Mouse (Mus musculus): ENCODE measurements at regions not wholly inside any gene's neighbourhood (a gene's known extent, or its start where the extent isn't known, plus 50 kb on each side); places are given as distances from the start of the nearest gene placed in this dataset.

DNA sequence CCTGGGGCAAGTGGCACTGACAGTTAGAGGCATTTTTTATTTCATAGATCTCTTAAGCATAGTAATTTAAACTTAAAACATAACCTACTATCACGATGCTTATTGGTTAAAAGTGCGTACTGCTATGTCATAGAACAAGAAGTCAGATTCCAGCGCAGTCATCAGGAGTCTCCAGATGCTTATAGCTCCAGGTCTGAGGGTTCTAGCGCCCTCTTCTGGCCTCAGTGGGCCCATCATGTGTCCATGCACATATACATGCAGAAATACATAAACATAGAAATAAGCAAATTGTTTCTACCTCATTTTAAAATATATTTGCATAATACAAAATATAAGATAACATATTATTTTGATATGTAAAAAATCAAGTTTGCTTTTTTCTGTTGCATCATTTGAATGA is 1002.8 kb upstream of the Adgrl2 start:
- no peak for DNase-seq (ENCODE audit: low spot score in 2 of 2)

DNA sequence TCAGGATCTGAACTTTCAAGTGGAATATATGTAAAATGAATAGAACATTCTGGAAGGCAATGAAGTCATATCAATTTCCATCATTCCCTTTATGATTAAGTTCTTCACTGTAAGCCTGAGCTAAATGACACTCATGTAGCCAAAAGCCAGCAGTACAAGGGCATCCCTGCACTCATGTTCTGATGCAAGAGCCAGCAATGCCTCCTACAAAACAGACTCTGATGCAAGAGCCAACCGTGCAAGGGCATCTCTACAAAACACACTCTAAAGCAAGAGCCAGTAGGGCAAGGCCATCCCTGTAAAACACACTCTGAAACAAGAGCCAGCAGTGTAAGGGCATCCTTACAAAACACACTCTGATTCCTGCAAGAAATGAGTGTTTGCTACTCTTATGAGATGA is 997.4 kb upstream of the Adgrl2 start:
- DNase-seq (ENCODE audit: low spot score in 2 of 2) = no peak

DNA sequence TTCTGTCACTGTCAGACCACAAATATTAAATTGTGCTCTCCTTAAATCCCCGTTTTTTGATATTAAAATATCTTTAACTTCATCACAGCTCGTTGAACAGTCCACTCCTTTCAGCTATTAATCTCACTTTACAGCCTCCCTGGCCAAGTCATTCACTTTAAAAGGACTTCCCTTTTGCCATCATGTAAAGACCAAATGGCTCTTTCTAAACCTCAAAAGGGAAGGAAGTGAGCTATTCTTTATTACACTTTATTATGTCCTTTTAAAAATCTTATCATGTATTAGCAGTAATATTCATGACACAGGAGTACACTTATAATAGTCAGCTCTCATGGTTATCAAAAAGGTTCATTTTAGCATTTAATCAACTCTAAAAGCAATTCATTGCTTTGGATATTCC is 966.6 kb upstream of the Adgrl2 start:
- no peak for DNase-seq (ENCODE audit: low spot score in 2 of 2)

DNA sequence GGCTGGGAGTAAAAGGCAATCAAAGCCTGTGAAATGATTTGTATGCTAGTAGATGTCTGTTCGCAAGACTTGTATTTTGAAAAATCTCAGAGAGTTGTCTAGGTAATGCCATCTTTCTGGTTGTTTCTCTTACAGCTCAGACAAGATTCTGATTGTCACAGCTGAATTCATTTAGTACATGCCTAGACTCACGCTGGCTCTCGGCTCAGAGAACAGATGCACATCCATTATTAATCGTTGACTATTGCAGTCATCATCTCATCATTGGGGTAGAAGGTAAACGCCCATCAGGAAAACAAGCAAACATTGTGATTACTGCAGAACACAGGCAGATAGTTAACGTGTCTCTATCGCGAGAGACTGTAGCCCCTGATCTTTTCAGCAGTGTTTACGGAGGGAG is 945.8 kb upstream of the Adgrl2 start:
- no peak for DNase-seq (ENCODE audit: low spot score in 2 of 2)

DNA sequence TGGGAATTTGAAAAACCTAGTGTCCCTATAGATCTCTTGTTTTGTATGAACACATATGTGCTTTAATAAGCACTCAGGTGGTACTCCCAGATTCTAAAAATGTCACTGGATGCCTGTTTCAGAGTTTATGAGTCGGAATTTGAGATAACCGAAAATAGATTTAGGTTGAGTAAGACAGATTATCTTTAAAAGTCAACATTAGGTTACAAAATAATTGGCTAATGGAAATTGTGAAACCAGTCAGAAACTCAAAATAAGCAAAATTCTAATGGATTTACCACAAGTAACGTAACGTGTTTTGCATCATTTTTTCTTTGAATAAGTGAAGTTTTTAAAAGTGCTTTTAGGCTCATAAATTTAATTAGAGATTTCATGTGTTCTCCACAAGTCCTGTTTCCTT is 944.5 kb upstream of the Adgrl2 start:
- DNase-seq (ENCODE audit: low spot score in 2 of 2) = no peak

DNA sequence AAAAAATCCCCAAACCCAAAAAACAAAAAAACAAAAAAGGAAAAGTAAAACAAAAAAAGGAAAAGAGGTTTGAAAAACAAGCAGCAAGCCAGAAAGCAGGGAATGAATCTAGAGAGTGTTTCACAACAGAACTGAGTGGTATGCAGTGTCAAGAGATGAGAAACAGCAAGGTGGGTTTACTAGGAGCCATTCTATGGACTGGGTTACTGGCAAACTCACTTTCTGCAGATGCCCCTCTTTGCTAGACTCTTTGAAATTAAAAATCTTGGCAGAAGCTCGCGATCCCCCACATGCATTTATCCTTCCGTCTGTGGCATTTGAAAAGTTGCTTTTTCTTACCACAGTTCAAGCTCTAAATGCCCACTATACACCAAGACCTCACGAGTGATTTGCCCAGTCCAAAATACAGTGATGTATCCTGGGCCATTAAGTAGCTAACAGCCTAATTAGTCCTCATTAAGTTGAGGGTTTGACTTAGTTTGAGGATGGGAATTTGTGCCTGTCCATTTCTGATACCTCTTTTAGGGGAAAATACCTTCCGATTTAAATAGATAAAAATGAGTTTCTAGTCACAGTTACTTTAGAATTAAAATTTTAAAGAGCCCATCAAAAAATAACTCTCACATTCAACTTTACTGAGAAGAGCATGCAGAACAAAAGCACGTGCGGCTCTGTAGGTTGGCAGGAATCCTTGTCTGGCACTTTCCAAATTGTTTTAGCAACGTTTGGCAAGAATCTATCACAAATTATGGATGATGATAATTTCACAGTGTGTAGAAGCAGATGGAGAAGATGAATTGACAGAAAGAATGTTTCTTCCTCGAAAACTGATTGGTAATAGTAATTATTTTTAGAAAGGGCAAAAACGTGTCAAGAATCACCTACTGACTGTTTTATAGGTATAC is 938.4 kb upstream of the Adgrl2 start:
- DNase-seq (ENCODE audit: low spot score in 2 of 2) = peak in 1 of 2 experiments; percentile 2

DNA sequence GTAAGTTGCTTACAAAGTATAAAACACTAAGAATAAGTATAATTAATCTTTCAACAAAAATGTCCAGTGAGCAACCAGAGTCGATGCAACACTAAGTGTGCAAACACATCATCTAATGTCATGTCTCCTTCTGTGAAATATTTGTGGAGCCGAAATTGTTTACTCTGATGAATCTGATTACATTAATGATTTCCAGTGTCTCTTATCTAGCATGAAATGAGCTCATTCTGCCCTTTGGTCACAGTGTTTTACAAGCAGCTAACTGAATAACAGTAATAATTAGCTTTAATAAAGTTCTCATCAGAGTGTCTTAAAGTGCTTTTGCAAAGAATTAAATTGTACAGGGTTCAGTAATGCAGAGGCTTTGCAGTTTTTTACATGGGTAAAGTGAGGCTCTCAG is 929.9 kb upstream of the Adgrl2 start:
- DNase-seq (ENCODE audit: low spot score in 2 of 2) = no peak

DNA sequence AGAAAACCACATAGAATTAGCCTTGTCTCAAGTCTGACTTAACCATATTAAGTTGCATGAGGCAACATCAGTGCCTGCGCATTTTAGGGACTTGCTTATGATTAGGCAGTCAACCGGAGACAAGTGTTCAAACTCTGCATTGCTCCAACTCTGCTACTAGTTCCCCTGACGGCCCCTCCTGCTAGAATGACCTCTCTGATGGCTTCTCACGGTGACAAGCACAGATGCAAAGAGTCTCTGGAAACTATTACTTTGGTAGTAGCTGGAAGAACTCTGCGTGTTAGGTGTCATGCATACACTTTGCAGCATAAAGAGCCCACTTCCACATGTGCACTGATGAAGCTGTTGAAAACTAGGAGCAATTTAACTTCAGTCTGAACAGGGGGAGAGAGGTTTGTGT is 927.8 kb upstream of the Adgrl2 start:
- DNase-seq (ENCODE audit: low spot score in 2 of 2) = no peak

DNA sequence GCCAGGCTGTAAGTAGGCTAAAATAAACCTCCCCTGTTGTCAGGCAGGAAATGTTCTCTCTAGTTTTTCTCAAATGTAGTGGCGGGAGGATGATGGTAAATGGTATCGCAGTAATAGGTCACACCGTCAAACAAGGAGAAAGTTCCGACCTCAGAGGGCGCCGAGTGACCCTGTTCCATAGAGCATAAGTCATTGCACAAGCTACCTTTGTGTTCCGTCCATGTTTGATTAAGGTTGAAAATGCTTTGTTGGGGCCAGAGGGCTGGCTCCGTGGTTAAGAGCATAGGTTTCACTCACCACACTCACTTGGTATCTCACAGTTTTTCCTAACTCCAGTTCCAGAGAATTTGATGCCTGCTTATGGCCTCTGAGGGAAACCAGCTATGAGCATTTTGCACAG is 920.4 kb upstream of the Adgrl2 start:
- DNase-seq (ENCODE audit: low spot score in 2 of 2) = no peak

DNA sequence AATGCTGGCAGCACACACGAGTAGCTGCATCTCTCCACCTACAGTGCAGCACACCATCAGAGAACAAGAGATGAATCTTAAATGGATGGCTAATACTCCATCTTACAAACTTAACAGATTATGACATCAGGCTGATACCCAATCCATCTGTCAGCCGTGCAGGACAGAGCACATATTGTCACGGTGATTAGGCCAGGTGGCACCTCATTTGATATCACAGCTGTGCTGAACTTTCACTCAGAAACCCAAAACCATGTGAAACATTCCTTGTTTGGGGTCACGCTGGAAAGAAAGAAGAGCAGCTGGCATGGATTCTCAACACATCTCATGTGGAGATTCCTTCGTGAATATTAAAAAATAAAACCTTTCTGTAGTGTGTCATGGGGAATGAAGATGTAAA is 911.4 kb upstream of the Adgrl2 start:
- DNase-seq (ENCODE audit: low spot score in 2 of 2) = no peak

DNA sequence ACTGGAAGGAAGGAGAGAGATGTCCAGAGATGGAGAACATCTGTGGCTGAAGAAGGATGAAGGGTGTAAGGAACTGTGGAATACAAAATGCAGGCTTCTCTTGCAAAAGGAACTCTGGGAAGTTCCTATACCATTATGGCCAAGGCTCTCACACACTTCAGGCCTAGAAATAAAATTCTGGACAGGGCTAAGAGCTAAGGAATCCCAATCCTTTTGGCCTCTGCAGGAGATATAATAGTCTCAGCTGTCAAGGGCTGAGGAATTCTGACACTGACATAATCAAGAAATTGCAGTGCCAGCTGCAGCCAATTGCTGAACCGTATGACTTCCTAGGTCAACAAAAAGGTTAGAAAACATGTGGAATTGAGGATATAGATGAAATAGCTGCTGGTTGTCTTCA is 886.2 kb upstream of the Adgrl2 start:
- DNase-seq (ENCODE audit: low spot score in 2 of 2) = no peak

DNA sequence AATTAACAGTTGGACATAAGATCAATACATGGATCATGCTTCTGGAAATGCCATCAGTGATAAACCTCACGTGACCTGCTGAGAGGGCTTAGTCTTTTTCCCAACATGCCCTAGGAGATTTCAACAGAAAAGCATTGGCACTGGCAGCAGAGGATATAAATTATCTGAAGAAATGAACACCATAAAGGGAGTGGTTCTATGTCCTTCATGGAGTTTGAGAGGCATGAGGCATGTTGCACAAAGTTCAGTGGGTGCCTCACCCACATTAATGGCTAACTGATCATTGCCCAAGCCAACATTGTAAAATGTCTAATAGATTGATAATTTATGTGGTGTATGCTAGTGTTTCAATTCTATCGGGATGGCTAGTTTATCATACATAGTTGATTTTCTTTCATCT is 875.6 kb upstream of the Adgrl2 start:
- DNase-seq (ENCODE audit: low spot score in 2 of 2) = no peak

DNA sequence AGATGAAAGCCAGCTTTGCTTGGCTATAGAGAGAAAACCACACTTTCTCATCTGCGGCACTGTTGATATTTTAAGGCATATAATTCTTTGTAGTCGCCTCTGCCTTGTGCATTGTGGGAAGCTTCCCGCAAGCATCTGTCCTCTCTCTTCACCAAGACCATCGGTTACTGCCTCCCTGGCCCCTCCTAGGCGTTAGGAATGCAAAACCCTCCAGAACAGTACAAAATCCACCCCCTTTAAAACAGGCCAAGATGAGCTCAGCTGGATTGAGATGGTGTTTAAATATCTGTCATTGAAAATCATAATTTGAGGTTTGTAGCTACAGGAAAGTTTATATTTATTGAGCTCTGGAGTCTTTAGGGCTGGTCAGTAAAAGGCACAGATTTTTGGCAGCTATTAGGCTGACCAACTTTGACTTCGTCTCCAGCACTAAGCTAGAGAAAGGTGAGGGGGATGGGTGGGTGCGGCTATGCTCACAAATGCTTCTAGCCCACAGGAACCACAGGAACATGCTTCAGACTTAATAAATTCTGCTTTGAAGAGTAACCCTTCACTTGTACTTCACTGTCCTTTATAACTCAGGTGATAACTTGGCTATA is 856.7 kb upstream of the Adgrl2 start:
- DNase-seq (ENCODE audit: low spot score in 2 of 2) = no peak

DNA sequence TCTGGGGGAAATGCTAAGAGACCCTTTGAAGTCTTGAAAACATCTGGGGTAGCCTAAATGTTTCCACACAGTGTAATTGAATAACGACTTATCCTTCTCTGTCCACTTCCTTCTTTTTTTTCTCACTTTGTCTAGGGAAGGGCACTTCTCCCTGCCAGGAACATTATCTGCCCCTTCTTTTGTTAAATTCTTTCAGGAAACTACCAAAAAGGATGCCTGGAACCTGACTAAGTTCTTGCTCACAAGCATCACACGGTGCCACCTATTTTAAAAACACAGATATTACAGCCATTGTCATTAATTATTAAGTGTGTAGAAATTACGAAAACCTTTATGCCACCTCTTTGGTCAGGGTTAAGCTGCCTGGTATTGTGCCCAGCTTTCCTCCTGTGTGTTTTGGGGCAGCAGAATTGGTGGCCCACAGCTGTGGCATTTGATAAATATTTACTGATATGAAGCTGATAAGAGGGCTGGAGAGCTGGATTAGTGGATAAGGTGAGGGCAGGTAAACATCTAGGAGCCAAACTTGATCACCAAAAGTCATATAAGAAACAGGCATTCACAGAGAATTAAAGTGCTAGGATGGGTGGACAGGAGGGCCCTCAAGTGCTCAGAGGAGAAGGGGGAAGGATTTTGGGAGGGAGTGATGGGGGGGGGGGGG is 855.6 kb upstream of the Adgrl2 start:
- no peak for DNase-seq (ENCODE audit: low spot score in 2 of 2)

DNA sequence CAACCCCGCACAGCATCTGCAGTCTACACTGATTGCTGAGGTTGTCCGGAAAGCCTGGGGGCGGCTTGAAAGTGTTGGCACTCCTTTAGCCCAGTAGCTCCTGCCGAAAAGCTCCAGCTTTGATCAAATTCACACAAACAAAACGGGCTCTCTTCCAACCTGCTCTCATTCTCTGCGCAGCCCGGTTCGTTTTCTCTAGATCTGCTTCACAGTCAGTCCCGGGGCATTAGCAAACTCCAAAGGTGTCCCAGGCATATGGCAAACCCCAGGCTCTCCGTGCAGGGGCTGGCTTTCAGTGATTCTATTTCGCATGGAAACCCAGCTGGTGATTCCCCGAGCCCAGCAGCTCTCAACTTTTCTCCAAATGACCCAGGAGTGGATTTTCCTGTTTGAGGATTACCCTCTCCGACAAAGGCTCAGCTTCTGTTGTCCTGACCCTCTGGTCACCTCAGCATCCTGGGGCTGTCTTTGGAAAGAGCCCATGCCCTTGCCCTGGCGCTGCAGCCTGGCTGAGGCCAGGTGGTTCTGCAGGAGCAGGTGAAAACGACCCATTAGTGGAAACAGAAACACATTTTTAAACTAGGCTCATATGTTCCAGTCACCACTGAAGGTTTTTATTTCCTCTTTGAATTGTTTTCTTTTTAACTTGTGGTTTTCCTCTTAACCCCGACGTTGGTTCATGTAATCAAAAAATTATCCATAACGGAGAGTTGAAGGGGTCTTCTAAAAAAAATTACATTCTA is 854.9 kb upstream of the Adgrl2 start:
- DNase-seq (ENCODE audit: low spot score in 2 of 2) = peak; percentile 4 to 7

DNA sequence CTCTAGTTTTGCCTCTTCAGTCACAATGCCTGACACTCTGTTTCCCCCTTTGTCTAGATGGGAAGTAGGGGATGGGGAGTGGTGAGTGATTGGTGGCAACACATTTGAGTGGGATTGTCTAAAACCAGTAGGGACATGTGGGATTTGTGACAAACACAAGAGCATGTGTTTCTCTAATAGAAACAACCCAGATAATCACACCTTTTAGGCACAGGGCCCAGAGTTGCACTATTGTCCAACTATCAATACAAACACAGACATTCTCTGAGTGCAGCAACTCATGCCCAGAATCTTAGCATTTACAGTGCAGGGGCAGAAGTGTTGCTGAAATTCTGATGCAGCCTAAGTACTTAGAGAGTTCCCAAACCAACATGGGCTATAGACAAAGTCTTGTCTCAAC is 847.6 kb upstream of the Adgrl2 start:
- no peak for DNase-seq (ENCODE audit: low spot score in 2 of 2)

DNA sequence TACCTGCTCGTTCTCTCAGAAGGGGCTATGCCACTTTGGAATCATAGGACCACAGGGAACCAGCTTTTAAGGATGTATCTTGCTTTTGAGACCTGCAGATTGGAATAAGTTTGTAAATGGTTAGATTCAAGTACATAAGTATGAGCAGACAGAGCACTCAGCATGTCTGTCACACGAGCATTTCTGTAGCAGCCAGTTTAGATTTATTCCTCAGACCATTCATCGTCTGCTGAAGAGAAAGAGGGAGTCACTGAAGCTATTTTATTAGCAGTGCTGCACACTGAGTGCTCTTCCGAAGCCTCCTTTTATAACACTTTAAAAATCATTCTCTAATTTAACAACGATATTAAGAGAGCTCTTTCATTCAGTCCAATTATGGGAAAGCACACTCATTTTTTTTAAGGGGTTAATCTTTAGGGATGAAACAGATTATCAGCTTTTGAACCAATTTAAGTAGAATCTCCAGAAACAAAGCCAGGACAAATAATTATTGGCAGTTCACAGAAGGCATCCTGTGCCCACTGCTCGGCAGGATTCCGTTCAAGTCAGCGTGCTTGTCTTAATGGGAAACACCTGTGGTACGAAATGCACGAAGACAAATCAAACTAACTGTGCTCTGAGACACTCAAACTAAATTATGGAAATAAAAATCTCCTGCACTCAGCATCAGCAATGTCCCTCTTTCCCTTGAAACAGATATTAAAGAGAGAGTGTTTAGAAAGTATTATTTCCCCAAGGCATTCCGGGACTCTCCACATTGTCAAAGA is 846.3 kb upstream of the Adgrl2 start:
- DNase-seq (ENCODE audit: low spot score in 2 of 2) = no peak

DNA sequence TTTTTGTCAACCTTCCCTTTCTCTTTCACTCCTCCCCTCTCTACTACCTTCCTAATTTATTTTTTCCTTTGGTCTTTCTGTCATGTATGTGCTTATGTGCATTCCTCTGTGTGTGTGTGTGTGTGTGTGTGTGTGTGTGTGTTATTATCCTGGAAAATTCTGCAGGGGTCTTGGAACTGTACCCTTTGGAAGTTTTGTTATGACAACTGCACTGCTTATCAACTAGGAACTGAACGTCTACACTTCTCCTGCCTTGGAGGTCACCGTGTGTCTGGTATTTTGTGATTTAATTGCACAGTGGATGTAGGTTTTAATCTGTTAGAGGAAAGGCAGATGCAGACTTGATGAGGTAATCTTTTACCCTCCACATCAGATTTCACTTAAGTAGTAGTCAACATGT is 836.8 kb upstream of the Adgrl2 start:
- DNase-seq (ENCODE audit: low spot score in 2 of 2) = no peak

DNA sequence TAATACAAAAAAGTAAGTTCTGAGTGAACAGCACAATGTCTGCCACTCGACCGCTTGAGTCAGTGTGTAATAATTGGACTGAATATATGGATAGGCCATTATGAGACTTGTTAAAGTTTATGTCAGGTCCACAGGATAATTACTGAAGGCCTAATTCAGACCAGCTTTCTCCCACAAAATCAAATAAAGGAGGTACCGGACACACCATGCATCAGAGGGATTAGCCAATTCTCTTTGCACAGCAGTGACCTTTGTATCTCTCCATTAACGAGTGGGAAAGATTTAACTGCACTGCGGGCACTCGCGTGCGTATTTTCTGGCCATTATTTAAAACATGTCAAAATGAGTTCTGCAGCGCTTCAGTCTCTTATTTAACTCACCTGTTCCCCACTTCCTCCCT is 836.4 kb upstream of the Adgrl2 start:
- DNase-seq (ENCODE audit: low spot score in 2 of 2) = no peak

DNA sequence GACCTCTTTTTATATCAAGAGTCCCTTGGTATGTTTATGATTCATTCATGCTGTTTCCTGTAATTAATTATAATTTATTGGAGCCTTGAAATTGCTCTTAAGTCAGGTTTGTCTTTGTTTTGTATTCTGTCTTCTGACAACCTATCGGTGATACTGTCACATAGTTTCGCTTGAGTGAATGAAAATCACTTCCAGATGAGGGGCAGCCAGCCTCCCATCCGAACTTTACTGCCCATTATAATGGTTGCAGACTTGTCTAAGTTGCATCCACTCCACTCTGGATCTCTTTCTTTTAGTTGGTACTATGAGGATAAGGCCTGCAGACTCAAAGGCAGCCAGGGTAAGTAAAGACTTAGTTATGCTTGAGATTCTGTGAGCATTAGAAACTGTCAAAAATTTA is 830.3 kb upstream of the Adgrl2 start:
- no peak for DNase-seq (ENCODE audit: low spot score in 2 of 2)

DNA sequence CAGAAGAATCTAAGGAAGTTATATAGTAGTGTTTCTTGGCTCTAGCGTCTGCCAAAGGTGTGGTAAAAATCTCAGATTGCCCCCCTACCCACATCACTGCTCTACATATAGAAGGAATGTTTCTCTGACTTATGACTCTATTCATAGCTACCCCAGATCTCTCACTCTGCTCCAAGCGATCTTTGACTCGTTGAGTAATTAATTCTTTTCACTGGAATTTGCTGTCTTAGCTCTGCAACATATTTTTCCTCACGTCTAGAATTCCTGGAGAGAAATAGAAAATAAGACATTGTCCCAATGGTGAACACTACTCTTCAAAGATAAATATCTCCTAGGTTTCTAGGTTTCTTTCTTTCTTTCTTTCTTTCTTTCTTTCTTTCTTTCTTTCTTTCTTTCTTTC is 829.5 kb upstream of the Adgrl2 start:
- no peak for DNase-seq (ENCODE audit: low spot score in 2 of 2)

DNA sequence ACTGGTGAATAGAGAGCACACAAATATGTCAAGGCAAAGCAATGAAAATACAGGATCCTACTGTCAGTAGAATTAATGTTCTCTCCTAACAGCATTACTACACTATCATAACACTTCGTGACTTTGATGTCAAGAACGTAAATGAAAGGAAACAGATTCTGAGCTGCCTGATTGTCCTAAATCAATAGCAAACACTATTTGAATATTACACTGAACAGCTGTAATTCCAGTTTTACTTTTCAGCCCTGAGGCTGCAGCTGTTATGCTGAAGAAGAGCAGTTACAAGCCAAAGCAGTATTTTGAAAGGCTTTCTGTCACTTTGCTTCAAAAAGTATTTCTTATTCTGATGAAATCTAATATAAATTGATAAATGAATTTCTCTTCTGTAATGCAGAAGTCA is 828.7 kb upstream of the Adgrl2 start:
- no peak for DNase-seq (ENCODE audit: low spot score in 2 of 2)

Measured in right cerebral cortex, postnatal 36 days (tissue).